Mouse (Mus musculus) skeletal muscle tissue, adult 2 months (tissue): Measurements from ENCODE around the gene Med16.

Source experiments
- DNase-seq: peaks from one replicate; pipeline ENCODE4 v3.0.0-alpha.2; 2012; ENCODE audit warnings: low read depth, low spot score

Med16 gene

GRCm38 (mm10) chr10:79933145-79933679, 24.5 kb upstream of the Med16 start:
- no peak for DNase-seq

DNA sequence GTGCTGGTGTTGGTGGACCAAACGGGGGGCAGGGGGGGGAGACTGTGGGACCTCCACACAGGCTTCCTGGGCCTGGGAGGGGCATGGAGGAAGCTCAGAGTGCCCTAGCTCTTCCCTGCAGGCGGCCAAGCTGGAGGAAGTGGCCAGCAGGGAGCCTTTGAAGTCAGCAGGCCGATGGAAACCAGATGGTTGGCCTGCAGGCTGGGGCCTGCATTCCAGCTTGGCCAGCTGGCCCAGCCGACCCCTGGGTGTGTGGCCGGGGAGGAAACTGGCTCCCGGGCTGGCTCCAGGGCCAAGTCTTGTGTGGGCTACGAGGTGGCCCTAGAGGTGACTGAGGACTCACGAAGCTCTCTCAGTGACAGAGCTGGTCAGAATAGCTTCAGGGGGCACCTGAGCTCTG, 24.0 kb upstream of the Med16 start:
- DNase-seq = peak; percentile 79

DNA sequence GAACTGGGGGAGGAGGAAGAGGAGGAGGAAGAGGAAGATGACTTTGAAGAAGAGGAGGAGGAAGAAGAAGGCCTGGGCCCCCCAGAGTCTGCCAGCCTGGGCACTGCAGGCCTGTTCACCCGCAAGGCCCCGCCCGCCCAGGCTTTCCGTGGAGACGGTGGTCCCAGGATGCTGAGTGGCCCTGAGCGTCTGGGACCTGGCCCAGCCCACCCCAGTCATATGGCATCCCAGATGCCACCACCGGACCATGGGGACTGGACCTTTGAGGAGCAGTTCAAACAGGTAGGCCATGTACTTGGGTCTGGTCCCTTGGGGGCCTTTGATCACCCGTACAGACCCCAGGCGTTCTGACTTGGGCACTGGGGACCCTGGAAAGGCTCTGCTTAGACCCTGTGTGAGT, 23.1 kb upstream of the Med16 start:
- no peak for DNase-seq

- no peak for DNase-seq
These were observed 22.1 kb upstream of the Med16 start for GRCm38 (mm10) chr10:79930826-79931186.

DNA sequence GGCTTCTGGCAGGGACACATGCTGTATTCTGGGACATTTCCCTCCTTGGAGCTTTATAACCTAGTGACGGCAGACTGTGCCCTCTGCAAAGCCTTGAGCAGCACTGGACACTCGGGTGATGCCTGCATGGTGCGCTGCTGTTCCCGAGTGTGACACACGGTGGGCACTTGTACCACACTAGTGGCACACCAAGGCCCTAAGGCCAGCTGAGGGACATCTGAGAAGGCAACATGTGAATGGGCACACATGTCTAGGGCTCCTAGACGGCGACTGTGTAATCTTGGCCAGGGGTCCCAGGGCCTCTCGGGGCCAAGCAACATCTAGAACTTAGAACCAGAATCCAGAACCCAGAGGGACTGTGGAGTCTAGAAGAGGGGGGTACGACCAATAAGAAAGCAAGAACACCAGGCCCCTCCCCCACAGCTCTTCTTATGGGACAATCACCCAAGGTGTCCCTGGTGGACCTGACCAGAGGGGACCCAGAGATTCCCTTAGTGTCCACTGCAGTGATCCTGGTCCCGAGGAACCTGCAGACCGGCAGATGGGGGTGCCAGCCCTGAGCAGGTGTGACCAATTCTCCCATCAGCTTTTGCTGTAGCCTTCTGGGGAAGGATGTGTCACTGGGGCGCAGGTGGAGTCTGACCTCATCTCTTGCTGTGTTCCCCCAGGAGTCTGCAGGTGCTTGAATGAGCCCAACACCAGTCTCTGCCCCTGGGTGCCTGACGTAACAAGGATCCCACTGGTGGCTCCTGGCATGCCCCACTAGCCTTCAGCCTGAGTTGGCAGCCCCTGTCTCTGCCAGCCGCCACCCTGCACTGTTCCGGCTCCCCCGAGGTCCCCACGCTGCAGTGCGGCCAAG, 21.5 kb upstream of the Med16 start:
- DNase-seq = no peak

DNA sequence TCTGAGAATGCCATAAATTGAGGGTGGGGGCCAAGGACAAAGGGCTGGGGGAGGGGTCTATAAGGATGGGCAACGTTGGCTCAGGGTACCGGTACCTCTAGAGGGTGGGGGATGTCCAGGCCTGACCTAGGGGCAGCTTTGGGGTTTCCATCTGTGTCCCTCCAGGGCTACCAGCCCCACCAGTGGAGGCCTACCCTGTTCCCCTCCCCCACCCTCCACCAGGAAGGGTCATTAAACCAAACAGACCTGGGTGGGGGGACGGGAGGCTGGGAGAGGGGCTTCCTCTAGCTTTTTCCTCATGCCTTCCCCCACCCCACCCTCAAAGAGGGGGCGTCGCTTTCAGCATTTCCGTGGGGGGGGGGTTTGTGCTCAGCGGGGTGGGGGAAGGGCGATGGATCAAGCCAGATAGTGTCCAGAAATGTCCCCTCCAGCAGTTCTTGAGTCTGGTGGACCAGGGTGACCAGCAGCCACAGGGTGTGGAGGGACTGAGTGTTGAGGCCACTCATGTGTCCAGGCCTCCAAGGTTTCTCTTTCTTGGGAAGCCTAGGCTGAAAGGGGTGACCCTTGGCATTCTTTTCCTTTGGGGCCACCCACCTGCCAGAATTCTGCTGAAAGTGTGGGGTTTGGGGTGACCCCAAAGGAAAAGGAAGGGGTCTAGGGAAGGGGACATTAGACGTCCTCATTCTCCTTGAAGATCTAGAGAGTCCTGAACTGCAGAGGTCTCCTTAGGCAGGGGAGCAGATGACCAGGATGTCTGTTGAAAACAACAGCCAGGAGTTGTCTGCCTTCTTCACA, 20.4 kb upstream of the Med16 start:
- no peak for DNase-seq

DNA sequence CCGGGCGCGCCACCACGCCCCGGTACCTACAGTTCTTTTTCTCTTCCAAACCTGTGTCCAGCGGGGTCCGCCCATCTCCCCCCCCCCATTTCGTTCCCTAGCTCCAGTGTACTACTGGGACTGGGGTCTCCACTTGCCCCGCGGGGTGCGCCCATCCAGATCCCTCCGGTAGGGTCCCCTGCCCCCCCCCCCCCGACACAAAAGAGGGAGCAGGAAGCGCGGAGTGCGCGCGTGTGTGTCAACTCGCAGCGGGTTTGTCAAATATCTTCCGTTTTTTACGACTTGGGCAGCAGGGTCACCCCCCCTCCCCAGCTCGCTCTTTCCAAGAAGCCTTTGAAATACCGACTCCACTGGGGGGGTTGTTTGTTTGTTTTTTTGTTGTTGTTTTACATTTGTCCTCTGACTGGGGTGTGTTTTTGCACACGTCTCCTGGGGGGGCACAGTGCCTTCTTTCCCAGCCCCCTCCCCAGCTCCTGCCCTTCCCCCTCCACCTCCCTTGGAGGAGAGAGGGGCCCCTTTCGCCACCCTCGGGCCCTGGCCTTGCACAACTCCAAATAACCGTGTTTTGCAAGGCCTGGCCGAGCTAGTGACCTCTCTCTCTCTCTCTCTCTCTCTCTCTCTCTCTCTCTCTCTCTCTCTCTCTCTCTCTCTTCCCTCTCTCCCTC, 19.4 kb upstream of the Med16 start:
- DNase-seq = no peak

GRCm38 (mm10) chr10:79927324-79928029, 18.8 kb upstream of the Med16 start:
- no peak for DNase-seq

DNA sequence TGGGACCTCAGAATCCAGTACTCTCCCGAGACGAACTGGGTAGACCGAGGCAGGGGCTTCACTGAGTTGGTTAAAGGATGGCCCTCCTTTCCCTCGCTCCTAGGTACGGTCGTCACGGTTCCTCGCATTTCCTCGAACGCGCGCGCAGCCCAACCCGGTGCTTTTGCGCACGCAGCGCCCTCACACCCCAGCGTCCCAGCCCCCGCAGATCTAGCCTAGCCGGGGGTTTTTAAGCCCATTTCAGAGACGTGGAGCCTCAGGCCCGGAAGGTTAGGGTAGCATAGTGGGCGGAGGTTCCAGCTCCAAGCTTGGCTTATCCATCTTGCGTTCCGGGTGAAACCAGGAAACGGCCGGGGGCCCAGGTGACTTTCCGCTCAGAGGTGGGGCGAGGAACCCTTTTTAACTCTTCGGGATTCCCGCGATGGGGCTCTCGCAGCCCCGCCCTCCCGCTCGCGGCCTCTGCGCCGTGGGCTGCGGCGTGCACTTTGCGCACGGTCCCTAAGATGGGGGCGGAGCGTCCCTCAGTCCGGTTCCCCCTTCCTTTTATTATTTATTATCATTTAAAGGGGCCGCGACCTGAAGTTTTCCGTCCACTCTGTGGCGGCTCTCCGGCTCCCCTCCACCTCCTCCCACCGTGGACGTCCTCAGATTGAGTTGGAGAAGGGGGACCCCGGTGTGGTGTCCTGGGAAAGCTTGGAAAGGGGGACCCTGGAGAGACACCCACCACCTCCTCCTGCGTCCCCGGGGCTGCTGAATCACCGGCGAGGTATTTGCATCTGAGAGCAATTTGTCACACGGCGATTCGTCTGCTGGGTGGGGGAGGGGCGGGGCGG, 18.0 kb upstream of the Med16 start, which contains the start of gene Arid3a:
Gene Arid3a, plus strand, starts transcription at position 553 of the 833 bp plus-strand sequence.
- DNase-seq = peak; percentile 77

DNA sequence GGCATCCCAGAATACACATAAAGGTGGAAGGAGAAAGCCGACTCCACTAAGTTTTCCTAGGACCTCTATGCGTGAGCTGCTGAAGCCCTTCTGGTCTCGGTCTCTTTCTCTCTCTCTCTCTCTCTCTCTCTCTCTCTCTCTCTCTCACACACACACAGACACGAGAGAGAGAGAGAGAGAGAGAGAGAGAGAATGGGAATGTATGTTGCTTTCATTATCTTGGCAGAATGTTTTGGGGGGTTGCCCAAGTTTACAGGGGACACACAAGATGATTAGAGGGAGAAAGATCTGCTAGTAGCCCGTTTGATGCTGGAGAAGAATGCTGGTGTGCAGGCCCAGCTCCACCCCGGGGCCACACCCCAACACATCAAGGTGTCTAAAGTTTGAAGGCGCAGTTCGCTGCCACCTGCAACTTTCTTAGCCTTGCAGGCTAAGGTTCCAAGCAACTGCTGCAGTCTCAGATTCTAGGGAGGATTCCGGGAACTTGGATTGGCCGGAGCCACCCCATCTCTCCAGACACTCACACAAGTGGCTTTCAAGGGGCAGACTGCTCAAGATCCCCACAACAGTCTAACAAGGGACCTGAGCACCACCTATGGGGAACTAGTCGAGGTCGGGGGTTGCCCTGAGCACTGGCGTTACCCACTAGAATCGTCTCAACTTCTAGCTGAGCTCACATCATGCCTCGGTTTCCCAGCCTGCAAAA, 17.2 kb upstream of the Med16 start:
- DNase-seq = no peak

DNA sequence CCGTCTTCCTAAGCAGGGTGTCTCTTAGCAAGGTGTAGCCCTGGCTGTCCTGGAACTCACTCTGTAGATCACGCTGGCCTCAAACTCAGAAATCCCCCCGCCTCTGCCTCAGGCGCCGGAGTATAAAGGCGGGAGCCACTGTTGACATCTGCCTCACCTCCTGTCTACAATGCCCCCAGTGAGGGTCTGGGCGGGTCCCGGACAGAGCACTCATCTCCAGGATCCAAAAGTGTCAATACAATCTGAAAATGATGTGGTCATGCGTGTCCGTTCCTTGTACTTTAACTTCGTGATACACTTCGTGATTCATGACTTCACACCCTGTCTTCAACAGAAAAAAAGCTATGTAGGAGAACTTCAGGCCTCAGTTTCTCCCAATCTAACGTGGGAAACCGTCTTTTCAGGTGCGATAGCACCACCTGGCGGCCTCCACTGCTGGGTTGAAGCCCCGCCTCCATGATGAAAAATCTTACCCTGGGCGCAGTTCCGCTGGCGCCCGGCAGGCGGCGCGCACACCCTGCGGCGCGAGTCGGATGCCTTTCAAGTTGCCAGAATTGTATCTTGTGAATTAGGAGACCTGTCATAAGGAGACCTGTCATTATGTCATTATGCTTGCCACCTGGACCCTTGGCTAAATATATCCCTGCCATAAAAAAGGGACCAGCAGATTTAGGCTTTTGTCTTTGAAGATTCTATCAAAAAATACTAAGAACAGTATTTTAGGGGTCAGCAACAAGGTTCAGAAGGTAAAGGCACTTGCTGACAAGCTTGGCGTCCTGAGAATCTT, 16.5 kb upstream of the Med16 start:
- peak; percentile 87 for DNase-seq

DNA sequence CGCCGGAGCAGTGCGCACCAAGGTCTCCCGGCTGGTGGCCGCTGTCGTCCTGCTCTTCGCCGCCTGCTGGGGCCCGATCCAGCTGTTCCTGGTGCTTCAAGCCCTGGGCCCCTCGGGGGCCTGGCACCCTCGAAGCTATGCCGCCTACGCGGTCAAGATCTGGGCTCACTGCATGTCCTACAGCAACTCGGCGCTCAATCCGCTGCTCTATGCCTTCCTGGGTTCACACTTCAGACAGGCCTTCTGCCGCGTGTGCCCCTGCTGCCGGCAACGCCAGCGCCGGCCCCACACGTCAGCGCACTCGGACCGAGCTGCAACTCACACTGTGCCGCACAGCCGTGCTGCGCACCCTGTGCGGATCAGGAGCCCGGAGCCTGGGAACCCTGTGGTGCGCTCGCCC, 12.8 kb upstream of the Med16 start:
- DNase-seq = no peak

GRCm38 (mm10) chr10:79920958-79921535, 12.3 kb upstream of the Med16 start, which contains the start of gene R3hdm4:
TSS of gene R3hdm4 (minus strand) at chr10:79921208.
- no peak for DNase-seq

GRCm38 (mm10) chr10:79920056-79920890, 11.6 kb upstream of the Med16 start:
- DNase-seq = no peak

- DNase-seq = no peak
These were observed 10.6 kb upstream of the Med16 start for GRCm38 (mm10) chr10:79919251-79919849.

DNA sequence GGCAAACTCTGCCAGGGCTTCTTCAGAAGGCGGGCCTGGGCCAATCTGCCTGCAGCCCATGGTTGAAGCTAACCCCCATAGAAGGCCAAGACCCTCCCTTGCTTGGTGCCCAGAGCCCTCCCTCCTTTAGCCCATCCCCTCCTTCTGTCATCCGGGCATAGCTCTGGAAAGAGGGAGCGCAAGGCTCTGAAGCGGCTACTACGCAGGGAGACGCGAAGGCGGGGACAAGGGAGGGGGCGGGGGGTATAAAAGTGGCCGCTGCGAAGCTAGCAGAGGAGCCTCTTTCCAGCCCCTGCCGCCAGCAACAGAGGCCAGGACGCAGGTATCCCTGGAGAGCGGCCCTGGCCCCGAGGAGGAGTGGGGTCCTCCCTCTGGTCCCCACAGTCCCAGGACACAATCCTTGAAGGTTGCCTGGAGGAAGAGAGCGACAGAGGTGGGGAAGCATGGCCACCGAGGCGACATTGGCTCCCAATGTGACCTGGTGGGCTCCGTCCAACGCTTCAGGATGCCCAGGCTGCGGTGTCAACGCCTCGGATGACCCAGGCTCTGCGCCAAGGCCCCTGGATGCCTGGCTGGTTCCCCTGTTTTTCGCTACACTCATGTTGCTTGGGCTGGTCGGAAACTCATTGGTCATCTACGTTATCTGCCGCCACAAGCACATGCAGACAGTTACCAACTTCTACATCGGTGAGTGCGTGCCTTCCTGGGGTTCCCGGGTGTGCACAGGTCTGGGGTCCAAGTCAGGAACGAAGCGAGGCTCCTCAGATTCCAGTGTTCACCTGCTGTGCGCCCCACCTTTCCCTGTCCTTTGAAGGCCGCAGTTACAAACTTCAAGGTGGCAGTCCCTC, 9.7 kb upstream of the Med16 start:
- no peak for DNase-seq
